Mouse (Mus musculus) stomach, postnatal 0 days (tissue): ENCODE results near the gene Ppp6c. TPM values are rescaled to one million over a fixed set of nuclear protein-coding genes. Genes with fewer than 3 reads are reported as not detected.
A peak's percentile ranks its signal among the peaks of the same experiment; 100 is the strongest.

Source experiments
- ATAC-seq: fragments of 200-750 bp; cut with Nextera tagmentation; 2 replicates; pipeline ENCODE4 v1.8.0; 2017; ENCODE audit not compliant: low FRiP score, low TSS enrichment
- DNase-seq: peaks from one replicate; pipeline ENCODE4 v3.0.0-alpha.2; 2016; ENCODE audit warnings: low spot score
- H3K27ac ChIP-seq: fragments of 300-500 bp; sonication (generic); replicated peaks from 2 replicates; pipeline ENCODE4 v1.5.1; 2014; ENCODE audit warnings: mild to moderate bottlenecking, control low read depth
- H3K27me3 ChIP-seq: fragments of 300-500 bp; sonication (generic); 2 replicates; pipeline ENCODE4 v1.6.1; 2014; ENCODE audit warnings: low read length; ENCODE audit not compliant: control insufficient read depth, insufficient read depth
- H3K36me3 ChIP-seq: fragments of 300-500 bp; sonication (generic); 2 replicates; pipeline ENCODE4 v1.6.1; 2014; ENCODE audit warnings: low read length, mixed read lengths; ENCODE audit not compliant: control insufficient read depth, insufficient read depth
- H3K4me1 ChIP-seq: fragments of 300-500 bp; sonication (generic); replicated peaks from 2 replicates; pipeline ENCODE4 v1.6.1; 2014; ENCODE audit warnings: antibody characterized with exemption; ENCODE audit not compliant: control insufficient read depth, insufficient read depth
- H3K4me2 ChIP-seq: fragments of 300-500 bp; sonication (generic); replicated peaks from 2 replicates; pipeline ENCODE4 v1.6.1; 2014; ENCODE audit warnings: low read depth, mild to moderate bottlenecking, control low read depth, moderate library complexity
- H3K4me3 ChIP-seq: fragments of 300-500 bp; sonication (generic); 2 replicates; pipeline ENCODE4 v1.5.1; 2014; ENCODE audit warnings: low read depth, low read length, control low read depth
- H3K9ac ChIP-seq: fragments of 300-500 bp; sonication (generic); 2 replicates; pipeline ENCODE4 v1.6.1; 2014; ENCODE audit warnings: mild to moderate bottlenecking, low read length, control low read depth, mixed read lengths
- H3K9me3 ChIP-seq: fragments of 300-500 bp; sonication (generic); 2 replicates; pipeline ENCODE4 v1.6.1; 2016; ENCODE audit warnings: low read length; ENCODE audit not compliant: control insufficient read depth
- CTCF ChIP-seq: IDR thresholded peaks from 2 replicates; pipeline ENCODE4 v1.5.1; 2016; ENCODE audit warnings: antibody characterized with exemption, low read depth, mild to moderate bottlenecking, moderate library complexity
- EP300 ChIP-seq: optimal IDR thresholded peaks from 2 replicates; pipeline ENCODE3; 2016; ENCODE audit warnings: antibody characterized with exemption
- WGBS: fragments of 180-500 bp; shearing (Covaris S2); extraction: QIAGEN DNeasy Blood & Tissue Kit; methylation state at CpG from one replicate; pipeline ENCODE4 v1.1.7; 2014; 5-methylcytosine and 5-hydroxymethylcytosine counted together
- polyA plus RNA-seq: library from polyadenylated mRNA; unstranded; fragments of >200 nt; fragmentation: Nextera tagmentation; extraction: Ambion mirVana; gene quantifications from 2 replicates; pipeline ENCODE4 v1.2.1, GENCODE M21; 2015

The Ppp6c gene
- polyA plus RNA-seq, 1 experiment from 2014 or later = 59.5 TPM

GRCm38 (mm10) chr2:39194809-39195208 is 31.4 kb downstream of the Ppp6c start:
- WGBS = 95% methylated on average over 2 of the region's 2 CpGs
- no peak overlapping the region for H3K9ac ChIP-seq
- H3K27ac ChIP-seq = no peak overlapping the region
- H3K4me1 ChIP-seq = no peaks in the 10 kb centered on the region; the same call in 1 of the 2 replicates
- H3K9me3 ChIP-seq = no peaks in the 10 kb centered on the region
- no peak for ATAC-seq
- no peak for TF ChIP-seq EP300
- no peak for TF ChIP-seq CTCF
- no peaks in the 10 kb centered on the region for H3K36me3 ChIP-seq
- H3K4me2 ChIP-seq = no peak overlapping the region
- no peak for DNase-seq
- no peaks in the 10 kb centered on the region for H3K27me3 ChIP-seq
- H3K4me3 ChIP-seq = no peak overlapping the region

GRCm38 (mm10) chr2:39190561-39191056 is 35.6 kb downstream of the Ppp6c start, which contains the start of gene Scai:
Gene Scai, minus strand, starts transcription at chr2:39190734.
- H3K27ac ChIP-seq = peak within 1 kb of the TSS; percentile 91
- H3K4me1 ChIP-seq = no peaks in the 10 kb centered on the region; the same call in 1 of the 2 replicates
- no peaks in the 10 kb centered on the region for H3K27me3 ChIP-seq
- H3K36me3 ChIP-seq = no peaks in the 10 kb centered on the region
- TF ChIP-seq EP300 (no peak), CTCF (peak; percentile 95)
- H3K4me2 ChIP-seq = peak within 1 kb of the TSS; percentile 91
- H3K4me3 ChIP-seq = peak within 1 kb of the TSS; percentile 97
- peak within 1 kb of the TSS; percentile 82 for H3K9ac ChIP-seq
- DNase-seq (peak; percentile 99), ATAC-seq (peak; percentile 100)
- no peaks in the 10 kb centered on the region for H3K9me3 ChIP-seq
- WGBS = under 1% methylated on average over 39 of the region's 41 CpGs

GRCm38 (mm10) chr2:39189961-39190560 is 36.2 kb downstream of the Ppp6c start:
- Histone ChIP-seq H3K4me3 (peak overlapping the region; percentile 97), H3K27ac (peak overlapping the region; percentile 91), H3K4me2 (peak overlapping the region; percentile 91), H3K36me3 (no peaks in the 10 kb centered on the region), H3K4me1 (no peaks in the 10 kb centered on the region; the same call in 1 of the 2 replicates), H3K27me3 (no peaks in the 10 kb centered on the region), H3K9me3 (no peaks in the 10 kb centered on the region), H3K9ac (peak overlapping the region; percentile 82)
- TF ChIP-seq CTCF = no peak
- TF ChIP-seq EP300 = no peak
- WGBS = 0% methylated on average over 32 of the region's 39 CpGs
- ATAC-seq (peak; percentile 49), DNase-seq (no peak)

GRCm38 (mm10) chr2:39185942-39186341 is 40.3 kb downstream of the Ppp6c start:
- H3K4me1 ChIP-seq = no peaks in the 10 kb centered on the region; the same call in 1 of the 2 replicates
- H3K36me3 ChIP-seq = no peaks in the 10 kb centered on the region; the same call in 1 of the 2 replicates
- H3K9ac ChIP-seq = no peak overlapping the region
- ATAC-seq (no peak), DNase-seq (peak; percentile 30)
- H3K4me3 ChIP-seq = no peak overlapping the region
- WGBS = 65% methylated on average over 3 of the region's 3 CpGs
- no peak overlapping the region for H3K4me2 ChIP-seq
- H3K9me3 ChIP-seq = no peaks in the 10 kb centered on the region
- no peaks in the 10 kb centered on the region for H3K27me3 ChIP-seq
- TF ChIP-seq CTCF = peak; percentile 40
- TF ChIP-seq EP300 = no peak
- no peak overlapping the region for H3K27ac ChIP-seq

GRCm38 (mm10) chr2:39183587-39183986 is 42.7 kb downstream of the Ppp6c start:
- no peak for TF ChIP-seq CTCF
- TF ChIP-seq EP300 = no peak
- ATAC-seq = no peak
- Histone ChIP-seq H3K36me3 (no peaks in the 10 kb centered on the region; the same call in 1 of the 2 replicates), H3K27ac (no peak overlapping the region), H3K4me1 (no peaks in the 10 kb centered on the region), H3K27me3 (no peaks in the 10 kb centered on the region), H3K4me2 (no peak overlapping the region), H3K4me3 (no peak overlapping the region), H3K9me3 (no peaks in the 10 kb centered on the region), H3K9ac (no peak overlapping the region)
- no peak for DNase-seq
- WGBS = 79% methylated on average over 2 of the region's 2 CpGs

GRCm38 (mm10) chr2:39160996-39161395 is 65.3 kb downstream of the Ppp6c start:
- Histone ChIP-seq H3K9me3 (no peaks in the 10 kb centered on the region), H3K27me3 (no peaks in the 10 kb centered on the region), H3K36me3 (no peaks in the 10 kb centered on the region), H3K27ac (no peak overlapping the region), H3K4me3 (no peak overlapping the region), H3K4me2 (no peak overlapping the region), H3K4me1 (no peaks in the 10 kb centered on the region), H3K9ac (no peak overlapping the region)
- TF ChIP-seq EP300 (no peak), CTCF (no peak)
- no peak for ATAC-seq
- 74% methylated on average over 1 of the region's 1 CpGs for WGBS
- DNase-seq = no peak
